Mouse (Mus musculus): ENCODE results near the gene C1qtnf4.
"Not testable (repeated sequence)": the region's sequence is repeated elsewhere in the genome, so short reads cannot be mapped to it uniquely, and the experiment has no call there.

The C1qtnf4 gene

DNA sequence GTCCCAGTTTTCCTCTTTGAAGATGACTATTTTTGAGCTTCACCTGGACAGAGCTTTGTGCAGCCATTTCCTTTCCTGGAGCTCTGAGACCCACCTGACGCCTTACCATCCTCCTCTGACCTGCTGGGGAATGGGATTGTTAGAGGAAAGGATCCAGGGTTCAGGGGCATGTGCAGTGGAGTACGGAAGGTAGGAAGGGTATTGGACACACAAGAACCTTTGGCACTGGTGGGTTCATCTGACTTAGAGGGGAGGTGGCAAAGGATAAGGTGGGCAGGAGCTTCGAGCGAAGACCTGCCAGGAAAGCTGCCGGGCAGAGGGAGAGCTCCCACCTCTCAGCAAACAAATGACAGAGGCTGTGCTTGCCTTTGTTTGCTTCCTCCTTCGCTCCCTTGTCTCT, 776 bp downstream of the C1qtnf4 start:
- DNase-seq, result peak in 1 of 2 experiments; percentile 38

- no peak for DNase-seq
Measured at GRCm38 (mm10) chr2:90887627-90888026, 2.0 kb downstream of the C1qtnf4 start.

DNA sequence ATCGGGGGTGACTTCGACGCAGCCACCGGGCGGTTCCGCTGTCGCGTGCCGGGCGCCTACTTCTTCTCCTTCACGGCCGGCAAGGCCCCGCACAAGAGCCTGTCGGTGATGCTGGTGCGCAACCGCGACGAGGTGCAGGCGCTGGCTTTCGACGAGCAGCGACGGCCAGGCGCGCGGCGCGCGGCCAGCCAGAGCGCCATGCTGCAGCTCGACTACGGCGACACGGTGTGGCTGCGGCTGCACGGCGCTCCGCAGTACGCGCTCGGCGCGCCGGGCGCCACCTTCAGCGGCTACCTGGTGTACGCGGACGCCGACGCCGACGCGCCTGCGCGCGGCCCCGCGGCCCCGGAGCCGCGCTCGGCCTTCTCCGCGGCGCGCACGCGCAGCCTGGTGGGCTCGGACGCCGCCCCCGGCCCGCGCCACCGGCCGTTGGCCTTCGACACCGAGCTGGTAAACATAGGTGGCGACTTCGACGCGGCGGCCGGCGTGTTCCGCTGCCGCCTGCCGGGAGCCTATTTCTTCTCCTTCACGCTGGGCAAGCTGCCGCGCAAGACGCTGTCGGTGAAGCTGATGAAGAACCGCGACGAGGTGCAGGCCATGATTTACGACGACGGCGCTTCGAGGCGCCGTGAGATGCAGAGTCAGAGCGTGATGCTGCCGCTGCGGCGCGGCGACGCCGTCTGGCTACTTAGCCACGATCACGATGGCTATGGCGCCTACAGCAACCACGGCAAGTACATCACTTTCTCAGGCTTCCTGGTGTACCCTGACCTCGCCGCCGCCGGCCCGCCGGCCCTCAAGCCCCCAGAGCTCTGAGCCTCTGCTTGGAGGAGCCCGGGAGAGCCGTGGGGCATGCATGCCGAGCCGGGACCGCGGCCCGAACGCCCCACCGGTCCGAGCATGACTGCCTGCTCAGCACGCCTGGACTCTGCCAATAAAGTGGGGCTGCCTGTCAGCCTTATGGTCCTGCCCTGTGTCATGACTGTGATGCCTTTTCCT, 4.2 kb downstream of the C1qtnf4 start:
- peak; percentile 69 to 75 for DNase-seq

GRCm38 (mm10) chr2:90893673-90894298, 8.1 kb downstream of the C1qtnf4 start:
- DNase-seq, result no peak

DNA sequence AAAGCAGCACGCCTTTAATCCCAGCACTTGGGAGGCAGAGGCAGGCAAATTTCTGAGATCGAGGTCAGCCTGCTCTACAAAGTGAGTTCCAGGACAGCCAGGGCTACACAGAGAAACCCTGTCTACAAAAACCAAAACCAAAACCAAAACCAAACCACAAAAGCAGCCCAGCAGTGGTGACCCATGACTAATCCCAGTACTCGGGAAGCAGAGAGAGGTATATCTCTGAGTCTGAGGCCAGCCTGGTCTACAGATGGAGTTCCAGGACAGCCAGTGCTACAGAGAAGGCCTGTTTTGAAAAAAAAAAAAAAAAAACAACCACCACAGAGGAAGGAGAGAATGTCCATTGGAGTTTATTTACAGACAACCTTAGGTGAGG, 8.6 kb downstream of the C1qtnf4 start:
- not testable (repeated sequence) for DNase-seq

DNA sequence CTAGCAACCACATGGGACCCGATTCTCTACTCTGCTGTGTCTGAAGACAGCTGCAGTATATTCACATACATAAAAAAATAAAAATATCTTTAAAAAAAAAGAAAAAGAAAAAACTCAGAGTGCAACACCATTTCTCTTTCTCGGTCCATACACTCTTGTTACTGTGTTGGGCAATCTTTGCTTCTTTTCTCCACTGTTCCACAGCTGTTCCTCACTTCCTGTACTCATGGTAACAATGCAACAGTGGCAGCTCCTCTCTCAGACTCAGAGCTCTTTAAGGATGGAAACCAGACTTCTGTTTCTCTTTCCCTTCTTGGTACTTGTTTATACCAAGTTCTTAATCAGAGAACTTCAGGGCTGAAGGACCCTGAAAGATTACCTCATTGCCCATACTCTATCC, 17.7 kb downstream of the C1qtnf4 start:
- no peak for DNase-seq

GRCm38 (mm10) chr2:90904076-90904855, 18.6 kb downstream of the C1qtnf4 start, which contains the start of the genes Kbtbd4 and Ndufs3:
Gene Kbtbd4, plus strand, starts transcription at chr2:90904740.
Gene Ndufs3, minus strand, starts transcription at chr2:90904827.
- peak; percentile 88 to 90 for DNase-seq

DNA sequence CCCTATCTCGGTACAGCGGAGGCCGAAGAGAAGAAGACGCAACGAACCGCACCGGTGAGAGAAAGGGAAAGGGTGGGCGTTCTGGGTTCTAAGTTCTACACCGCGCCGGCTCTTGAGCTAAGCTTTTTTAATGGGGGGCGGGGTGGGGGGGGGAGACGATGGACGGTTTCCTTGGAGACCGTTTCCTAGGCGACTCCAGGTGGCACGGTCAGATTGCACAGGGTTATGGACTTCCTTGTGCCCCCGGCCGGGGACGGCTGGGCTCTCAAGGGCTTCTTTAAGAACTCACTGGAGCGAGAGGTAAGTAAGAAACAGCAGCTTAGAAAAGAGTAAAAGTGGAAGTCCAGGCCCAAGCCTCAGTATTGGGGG, 19.2 kb downstream of the C1qtnf4 start:
- DNase-seq, result no peak

GRCm38 (mm10) chr2:90906721-90907120, 21.1 kb downstream of the C1qtnf4 start:
- DNase-seq, result no peak

GRCm38 (mm10) chr2:90910861-90911260, 25.2 kb downstream of the C1qtnf4 start:
- no peak for DNase-seq

GRCm38 (mm10) chr2:90911668-90912067, 26.0 kb downstream of the C1qtnf4 start:
- no peak for DNase-seq

- peak in 1 of 2 experiments; percentile 29 for DNase-seq
Measured at GRCm38 (mm10) chr2:90913671-90914070, 28.0 kb downstream of the C1qtnf4 start.

DNA sequence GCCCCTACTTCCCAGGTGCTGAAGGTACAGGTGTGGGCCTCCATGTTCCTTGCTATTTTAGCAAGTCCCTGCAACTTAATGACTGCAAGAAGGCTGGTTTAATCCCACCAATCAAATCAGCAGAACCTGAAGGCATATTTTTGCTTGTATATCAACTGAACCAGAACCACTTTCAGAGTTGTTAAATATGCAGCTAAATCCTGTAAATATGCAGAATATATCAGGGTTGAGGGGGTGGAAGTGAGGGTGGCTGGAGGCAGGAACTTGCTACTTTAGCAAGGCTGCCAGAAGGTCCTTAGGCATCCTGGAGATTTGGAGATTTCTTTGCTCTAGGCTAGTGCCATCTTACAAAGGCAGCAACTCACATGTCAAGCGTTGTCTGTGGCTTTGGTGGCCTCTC, 29.9 kb downstream of the C1qtnf4 start:
- DNase-seq, result no peak

DNA sequence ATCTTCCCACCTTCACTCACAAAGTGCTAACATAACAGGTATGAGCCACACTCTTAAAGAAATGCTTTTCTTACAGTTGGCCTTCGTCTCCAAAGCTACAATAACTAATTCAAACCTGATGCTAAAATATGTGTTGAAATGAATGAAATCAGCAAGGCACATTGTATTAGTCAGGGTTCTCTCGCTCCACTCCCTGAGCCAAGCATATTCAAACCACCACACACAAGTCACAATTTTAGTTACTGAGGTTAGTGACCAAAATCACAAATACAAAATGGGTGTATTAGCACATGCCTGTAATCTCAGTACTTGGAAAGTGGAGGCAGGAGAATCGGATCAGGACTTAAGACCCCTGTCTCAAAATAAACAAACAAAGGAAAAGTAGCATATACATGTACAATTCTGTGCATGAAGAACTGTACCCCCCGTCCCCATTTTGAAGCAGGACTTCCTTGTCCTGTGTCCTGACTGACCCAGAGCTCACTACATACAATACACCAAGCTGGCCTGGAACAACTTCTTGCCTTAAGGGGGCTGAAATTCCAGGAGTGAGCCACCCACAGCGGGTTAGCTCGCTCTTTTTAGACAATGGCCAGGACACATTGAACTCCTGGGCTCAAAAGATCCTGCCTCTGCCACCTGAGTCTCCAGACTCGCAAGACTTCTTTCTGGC, 31.0 kb downstream of the C1qtnf4 start:
- no peak for DNase-seq

GRCm38 (mm10) chr2:90917233-90917998, 31.8 kb downstream of the C1qtnf4 start:
- peak; percentile 65 to 76 for DNase-seq

DNA sequence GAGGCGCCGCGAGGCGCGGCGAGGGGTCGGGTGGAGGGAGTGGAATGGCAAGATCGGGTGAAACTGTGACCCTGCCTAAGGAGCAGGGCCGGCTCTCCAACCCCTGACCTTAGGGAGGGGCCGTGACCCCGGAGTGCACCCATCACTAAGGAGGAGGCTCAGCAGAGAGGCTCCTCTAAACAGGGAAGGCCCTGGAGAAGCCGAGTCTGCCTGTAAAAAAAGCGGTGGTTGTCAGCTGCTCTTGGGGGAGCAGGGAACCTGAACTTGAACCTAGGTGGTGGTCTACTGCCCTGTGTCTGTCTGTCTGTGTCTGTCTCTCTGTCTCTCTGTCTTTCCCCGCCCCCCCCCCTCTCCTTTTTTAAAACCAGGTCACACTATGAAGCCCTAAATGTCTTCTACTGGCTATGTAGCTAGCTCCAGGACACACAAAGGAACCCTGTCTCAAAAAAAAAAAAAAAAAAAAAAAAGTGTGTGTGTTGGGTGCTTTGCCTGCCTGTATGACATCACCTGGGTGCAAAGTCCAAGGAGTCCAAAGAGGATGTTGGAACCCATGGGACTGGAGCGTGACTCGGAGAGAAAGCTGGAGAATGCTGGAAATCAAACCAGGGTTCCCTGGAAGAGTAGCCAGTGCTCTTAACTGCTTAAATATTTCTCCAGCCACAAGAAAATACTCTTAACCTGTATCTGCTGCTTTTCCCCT, 32.5 kb downstream of the C1qtnf4 start:
- no peak for DNase-seq

- DNase-seq, result no peak
Measured at GRCm38 (mm10) chr2:90921178-90921577, 35.5 kb downstream of the C1qtnf4 start.

- DNase-seq, result no peak
Measured at GRCm38 (mm10) chr2:90922636-90923035, 37.0 kb downstream of the C1qtnf4 start.

DNA sequence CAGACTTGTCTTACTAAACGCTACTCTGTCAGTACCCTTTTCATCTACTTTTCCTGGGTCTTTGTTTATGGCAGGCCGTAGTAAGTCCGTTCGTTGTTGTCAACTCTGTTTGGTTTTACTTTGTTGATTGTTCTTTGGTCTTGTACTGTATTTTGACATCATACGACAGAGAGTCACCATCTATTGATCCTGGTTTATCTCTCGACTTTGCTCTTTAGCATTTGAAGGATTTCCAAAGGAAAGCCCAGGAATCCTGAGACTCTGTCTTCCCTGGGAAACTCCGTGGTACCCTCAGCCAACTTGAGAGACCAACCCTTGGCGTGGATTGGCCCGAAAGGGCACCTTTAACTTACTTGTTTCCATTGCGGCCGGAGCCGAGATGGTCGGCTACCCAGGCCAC, 42.9 kb downstream of the C1qtnf4 start:
- no peak for DNase-seq

- no peak for DNase-seq
Measured at GRCm38 (mm10) chr2:90931829-90932228, 46.2 kb downstream of the C1qtnf4 start.

GRCm38 (mm10) chr2:90932273-90932672, 46.6 kb downstream of the C1qtnf4 start:
- DNase-seq, result no peak
